Mouse (Mus musculus) kidney, postnatal 0 days (tissue): ENCODE results near the gene Tmem63c. TPM values are rescaled to one million over a fixed set of nuclear protein-coding genes. Genes with fewer than 3 reads are reported as not detected.

Source experiments
- ATAC-seq: fragments of 200-750 bp; cut with Nextera tagmentation; replicated peaks from 2 replicates; pipeline ENCODE4 v1.8.0; 2017; ENCODE audit warnings: low read depth, moderate number of reproducible peaks, moderate TSS enrichment, moderate library complexity; ENCODE audit not compliant: low FRiP score
- DNase-seq: peaks from one replicate; pipeline ENCODE4 v3.0.0-alpha.2; 2016; ENCODE audit warnings: low spot score
- H3K27ac ChIP-seq: fragments of 300-500 bp; sonication (generic); 2 replicates; pipeline ENCODE4 v1.5.1; 2014; ENCODE audit warnings: mild to moderate bottlenecking
- H3K27me3 ChIP-seq: fragments of 300-500 bp; sonication (generic); 2 replicates; pipeline ENCODE4 v1.6.1; 2014; ENCODE audit warnings: low read length, mixed read lengths; ENCODE audit not compliant: insufficient read depth
- H3K36me3 ChIP-seq: fragments of 300-500 bp; sonication (generic); 2 replicates; pipeline ENCODE4 v1.6.1; 2014; ENCODE audit warnings: low read length, mixed read lengths; ENCODE audit not compliant: insufficient read depth
- H3K4me1 ChIP-seq: fragments of 300-500 bp; sonication (generic); replicated peaks from 2 replicates; pipeline ENCODE4 v1.6.1; 2014; ENCODE audit warnings: antibody characterized with exemption, low read length, mixed read lengths; ENCODE audit not compliant: insufficient read depth
- H3K4me2 ChIP-seq: fragments of 300-500 bp; sonication (generic); 2 replicates; pipeline ENCODE4 v1.6.1; 2014; ENCODE audit warnings: mild to moderate bottlenecking, low read length, moderate library complexity, mixed read lengths
- H3K4me3 ChIP-seq: fragments of 300-500 bp; sonication (generic); replicated peaks from 2 replicates; pipeline ENCODE4 v1.5.1; 2014; ENCODE audit warnings: low read depth, low read length
- H3K9ac ChIP-seq: fragments of 300-500 bp; sonication (generic); 2 replicates; pipeline ENCODE4 v1.6.1; 2014; ENCODE audit warnings: low read depth, low read length
- H3K9me3 ChIP-seq: fragments of 300-500 bp; sonication (generic); replicated peaks from 2 replicates; pipeline ENCODE4 v1.6.1; 2016; ENCODE audit warnings: low read length, inconsistent platforms, mixed read lengths
- CTCF ChIP-seq: IDR thresholded peaks from 2 replicates; pipeline ENCODE4 v1.5.1; 2016; ENCODE audit warnings: antibody characterized with exemption, low read depth, mild to moderate bottlenecking, moderate library complexity
- WGBS: fragments of 180-500 bp; shearing (Covaris S2); extraction: QIAGEN DNeasy Blood & Tissue Kit; methylation state at CpG from one replicate; pipeline ENCODE4 v1.1.7; 2014; 5-methylcytosine and 5-hydroxymethylcytosine counted together
- polyA plus RNA-seq: library from polyadenylated mRNA; unstranded; fragments of >200 nt; fragmentation: Nextera tagmentation; extraction: Ambion mirVana; gene quantifications from 2 replicates; pipeline ENCODE4 v1.2.1, GENCODE M21; 2015

Tmem63c gene
- polyA plus RNA-seq, 1 experiment from 2014 or later = 0.08 TPM

GRCm38 (mm10) chr12:87026871-87027240, 5.7 kb downstream of the Tmem63c start:
- no peaks in the 10 kb centered on the region; the same call in 1 of the 2 replicates for H3K27me3 ChIP-seq
- H3K4me2 ChIP-seq = peak overlapping the region; percentile 50
- H3K9ac ChIP-seq = no peak overlapping the region
- TF ChIP-seq CTCF = no peak
- no peaks in the 10 kb centered on the region for H3K9me3 ChIP-seq
- ATAC-seq = no peak
- no peak for DNase-seq
- no peaks in the 10 kb centered on the region; the same call in 1 of the 2 replicates for H3K4me1 ChIP-seq
- H3K4me3 ChIP-seq = no peak overlapping the region
- WGBS = 7% methylated on average over 8 of the region's 8 CpGs
- no peak overlapping the region for H3K27ac ChIP-seq
- no peaks in the 10 kb centered on the region for H3K36me3 ChIP-seq

GRCm38 (mm10) chr12:87027391-87027790, 6.3 kb downstream of the Tmem63c start:
- Histone ChIP-seq H3K4me2 (no peak overlapping the region), H3K9ac (no peak overlapping the region), H3K4me1 (no peaks in the 10 kb centered on the region; the same call in 1 of the 2 replicates), H3K4me3 (no peak overlapping the region), H3K9me3 (no peaks in the 10 kb centered on the region), H3K27me3 (no peaks in the 10 kb centered on the region; the same call in 1 of the 2 replicates), H3K27ac (no peak overlapping the region), H3K36me3 (no peaks in the 10 kb centered on the region)
- no peak for TF ChIP-seq CTCF
- 53% methylated on average over 5 of the region's 5 CpGs for WGBS
- ATAC-seq = no peak
- no peak for DNase-seq

- no peak for ATAC-seq
- Histone ChIP-seq H3K4me1 (no peaks in the 10 kb centered on the region; the same call in 1 of the 2 replicates), H3K27ac (no peak overlapping the region), H3K36me3 (no peaks in the 10 kb centered on the region), H3K4me3 (no peak overlapping the region), H3K27me3 (no peaks in the 10 kb centered on the region; the same call in 1 of the 2 replicates), H3K4me2 (no peak overlapping the region), H3K9me3 (no peaks in the 10 kb centered on the region), H3K9ac (no peak overlapping the region)
- DNase-seq = no peak
- WGBS = 62% methylated on average over 2 of the region's 2 CpGs
- no peak for TF ChIP-seq CTCF
These were observed 6.9 kb downstream of the Tmem63c start for GRCm38 (mm10) chr12:87028068-87028467.

- Histone ChIP-seq H3K27me3 (no peaks in the 10 kb centered on the region; the same call in 1 of the 2 replicates), H3K9ac (no peak overlapping the region), H3K9me3 (no peaks in the 10 kb centered on the region), H3K27ac (no peak overlapping the region), H3K4me3 (no peak overlapping the region), H3K4me1 (no peaks in the 10 kb centered on the region; the same call in 1 of the 2 replicates), H3K36me3 (no peaks in the 10 kb centered on the region), H3K4me2 (no peak overlapping the region)
- DNase-seq = no peak
- TF ChIP-seq CTCF = no peak
- WGBS = 72% methylated on average over 5 of the region's 5 CpGs
- no peak for ATAC-seq
These were observed 8.3 kb downstream of the Tmem63c start for GRCm38 (mm10) chr12:87029251-87029976.

- Histone ChIP-seq H3K27ac (no peak overlapping the region), H3K4me1 (no peaks in the 10 kb centered on the region; the same call in 1 of the 2 replicates), H3K9ac (no peak overlapping the region), H3K36me3 (no peaks in the 10 kb centered on the region), H3K4me3 (no peak overlapping the region), H3K9me3 (no peaks in the 10 kb centered on the region), H3K4me2 (no peak overlapping the region), H3K27me3 (no peaks in the 10 kb centered on the region)
- no peak for TF ChIP-seq CTCF
- ATAC-seq (no peak), DNase-seq (no peak)
- WGBS = 68% methylated on average over 5 of the region's 5 CpGs
These were observed 10.1 kb downstream of the Tmem63c start for GRCm38 (mm10) chr12:87031163-87031763.

- no peak overlapping the region for H3K4me2 ChIP-seq
- H3K27me3 ChIP-seq = no peaks in the 10 kb centered on the region
- no peaks in the 10 kb centered on the region for H3K36me3 ChIP-seq
- TF ChIP-seq CTCF = no peak
- H3K9ac ChIP-seq = no peak overlapping the region
- H3K4me1 ChIP-seq = no peaks in the 10 kb centered on the region
- no peak overlapping the region for H3K4me3 ChIP-seq
- WGBS = 95% methylated on average over 7 of the region's 7 CpGs
- DNase-seq (no peak), ATAC-seq (no peak)
- no peaks in the 10 kb centered on the region for H3K9me3 ChIP-seq
- no peak overlapping the region for H3K27ac ChIP-seq
These were observed 15.5 kb downstream of the Tmem63c start for GRCm38 (mm10) chr12:87036631-87037030.
